Mouse (Mus musculus) olfactory bulb, adult 2 months (tissue): ENCODE results near the gene Gm1604a.
"Not testable (repeated sequence)": the region's sequence is repeated elsewhere in the genome, so short reads cannot be mapped to it uniquely, and the experiment has no call there.

Source experiments
- CTCF ChIP-seq: fragments of 200-500 bp; IDR thresholded peaks from 2 replicates; pipeline ENCODE4 v1.5.1; 2012; ENCODE audit warnings: low read depth, mild to moderate bottlenecking, low read length, moderate library complexity; ENCODE audit not compliant: insufficient read depth
- POLR2A ChIP-seq: fragments of 200-500 bp; IDR thresholded peaks from 2 replicates; pipeline ENCODE4 v1.6.1; 2012; ENCODE audit warnings: mild to moderate bottlenecking, low read depth, low read length, moderate library complexity; ENCODE audit not compliant: insufficient read depth

DNA sequence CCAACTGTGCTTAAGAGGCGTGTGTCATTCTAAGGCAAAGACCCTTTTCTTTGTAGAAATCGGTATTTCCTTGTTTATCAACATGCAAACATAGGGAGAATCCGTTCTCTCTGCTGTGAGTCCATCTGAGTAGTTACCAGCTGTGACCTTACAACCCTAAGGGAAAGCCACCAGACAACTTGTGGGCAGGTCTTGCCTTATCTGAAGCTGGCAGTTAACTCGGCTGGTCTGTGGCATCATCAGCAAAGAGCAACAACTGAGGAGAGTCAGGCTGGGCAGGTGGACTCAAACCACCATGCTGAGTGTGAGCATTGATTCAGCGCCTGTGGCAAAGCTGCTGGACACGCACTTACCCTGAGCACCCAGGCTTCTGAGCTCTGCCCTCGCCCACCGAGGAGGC lies 90.9 kb downstream of the Gm1604a start:
- not testable (repeated sequence) for TF ChIP-seq CTCF, POLR2A
